Mouse (Mus musculus): ENCODE measurements at regions not wholly inside any gene's neighbourhood (a gene's known extent, or its start where the extent isn't known, plus 50 kb on each side); places are given as distances from the start of the nearest gene placed in this dataset.

DNA sequence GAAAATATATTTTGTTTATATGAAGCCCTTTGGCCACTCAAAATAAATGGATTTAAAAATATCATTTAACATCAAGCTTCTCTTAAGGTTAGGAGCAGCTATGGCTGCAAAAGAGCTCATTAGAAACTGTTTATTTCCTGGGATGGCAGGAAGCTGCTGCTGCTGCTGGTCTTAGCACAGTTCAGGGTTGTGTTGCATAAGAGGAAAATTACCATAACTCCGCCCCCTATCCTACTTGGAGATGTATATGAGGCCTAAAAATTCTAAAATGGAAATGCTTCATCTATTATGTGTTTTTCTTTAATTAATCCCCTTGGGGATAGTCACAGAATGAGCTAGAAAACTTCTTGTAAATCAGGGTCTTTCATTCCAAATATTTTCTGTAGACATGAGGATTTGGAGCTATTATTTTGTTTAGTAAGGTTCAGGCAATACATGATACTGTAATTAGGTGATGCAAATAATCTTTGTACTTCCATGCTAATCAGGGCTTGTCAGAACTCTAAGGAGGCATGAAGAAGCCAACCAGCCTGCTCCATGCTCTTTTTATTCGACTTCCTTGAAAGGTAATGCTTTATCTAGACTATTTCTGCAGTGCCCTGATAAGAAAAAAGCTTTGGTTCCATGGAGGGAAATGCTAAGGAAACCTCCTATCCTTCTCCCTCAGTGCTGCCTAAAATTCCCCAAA lies 85.6 kb upstream of the Abcb5 start:
- in situ Hi-C loops (cut with MboI; ENCODE audit: low sequenced_read_pairs in 2 of 2, unreplicated experiment in 2 of 2) = no loop called here
- Histone ChIP-seq H3K36me3 (ENCODE audit: control insufficient read depth, insufficient read depth, low read length, poor library complexity, severe bottlenecking) (no peaks in the 10 kb centered on the region), H3K4me3 (ENCODE audit: insufficient read depth in 1 of 2, low read depth in 1 of 2, low read length in 2 of 2, poor library complexity in 1 of 2, severe bottlenecking in 1 of 2) (no peak overlapping the region), H3K4me1 (ENCODE audit: control insufficient read depth in 2 of 2, insufficient read depth in 2 of 2, low read length in 2 of 2, poor library complexity in 1 of 2) (no peaks in the 10 kb centered on the region), H3K9ac (ENCODE audit: insufficient read depth, low read depth, low read length, poor library complexity, severe bottlenecking) (no peak overlapping the region), H3K9me3 (ENCODE audit: control insufficient read depth, insufficient read depth, low read depth, low read length) (no peaks in the 10 kb centered on the region), H3K27ac (ENCODE audit: insufficient read depth, low read depth, low read length, poor library complexity, severe bottlenecking) (no peak overlapping the region)
- no peak for TF ChIP-seq MAFK (IDR thresholded peaks at IDR 0.05; ENCODE audit: insufficient read depth, low read depth, low read length)
- no peak for TF ChIP-seq ZC3H11A (IDR thresholded peaks at IDR 0.05; ENCODE audit: borderline replicate concordance, low read depth, low read length)
- no peak for TF ChIP-seq ZNF384 (IDR thresholded peaks at IDR 0.05; ENCODE audit: low read depth, low read length)
- no peak for TF ChIP-seq HCFC1 (IDR thresholded peaks at IDR 0.05; ENCODE audit: borderline replicate concordance, insufficient read depth, low read length)
- no peak for TF ChIP-seq CHD2 (IDR thresholded peaks at IDR 0.05; ENCODE audit: low read depth, low read length)
- DNase-seq (ENCODE audit: low read depth, low spot score) = no peak

DNA sequence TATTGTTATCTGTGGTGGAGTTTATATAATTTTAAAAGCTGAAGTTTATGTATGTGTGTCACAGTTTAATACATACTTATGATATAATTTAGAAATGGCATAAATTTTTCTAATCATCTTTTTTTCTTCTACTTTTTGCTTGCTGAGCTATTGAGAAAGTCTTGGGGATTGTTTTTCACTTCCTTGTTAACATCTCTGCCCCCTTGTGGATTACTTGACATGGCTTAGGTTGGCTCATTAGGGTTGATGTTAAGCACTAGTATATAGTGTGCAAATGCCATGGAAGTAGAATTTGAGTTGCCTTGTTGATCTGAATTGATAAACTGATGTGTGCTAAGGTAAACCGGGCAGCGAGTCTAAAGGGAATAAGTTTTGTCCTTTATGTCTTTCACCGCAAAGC lies 72.1 kb upstream of the Abcb5 start:
- H3K9ac ChIP-seq (ENCODE audit: insufficient read depth, low read depth, low read length, poor library complexity, severe bottlenecking) = no peak overlapping the region
- in situ Hi-C loops (cut with MboI; ENCODE audit: low sequenced_read_pairs in 2 of 2, unreplicated experiment in 2 of 2) = no loop called here
- H3K4me3 ChIP-seq (ENCODE audit: insufficient read depth in 1 of 2, low read depth in 1 of 2, low read length in 2 of 2, poor library complexity in 1 of 2, severe bottlenecking in 1 of 2) = no peak overlapping the region
- TF ChIP-seq MAFK (IDR thresholded peaks at IDR 0.05; ENCODE audit: insufficient read depth, low read depth, low read length) = no peak
- TF ChIP-seq CHD2 (IDR thresholded peaks at IDR 0.05; ENCODE audit: low read depth, low read length) = no peak
- TF ChIP-seq ZNF384 (IDR thresholded peaks at IDR 0.05; ENCODE audit: low read depth, low read length) = no peak
- no peak for TF ChIP-seq HCFC1 (IDR thresholded peaks at IDR 0.05; ENCODE audit: borderline replicate concordance, insufficient read depth, low read length)
- no peak for TF ChIP-seq ZC3H11A (IDR thresholded peaks at IDR 0.05; ENCODE audit: borderline replicate concordance, low read depth, low read length)
- no peaks in the 10 kb centered on the region for H3K4me1 ChIP-seq (ENCODE audit: control insufficient read depth in 2 of 2, insufficient read depth in 2 of 2, low read length in 2 of 2, poor library complexity in 1 of 2)
- no peak for DNase-seq (ENCODE audit: low read depth, low spot score)
- no peaks in the 10 kb centered on the region for H3K36me3 ChIP-seq (ENCODE audit: control insufficient read depth, insufficient read depth, low read length, poor library complexity, severe bottlenecking)
- H3K9me3 ChIP-seq (ENCODE audit: control insufficient read depth, insufficient read depth, low read depth, low read length) = no peaks in the 10 kb centered on the region
- no peak overlapping the region for H3K27ac ChIP-seq (ENCODE audit: insufficient read depth, low read depth, low read length, poor library complexity, severe bottlenecking)

GRCm38 (mm10) chr12:119034828-119035227 lies 68.6 kb upstream of the Abcb5 start:
- Histone ChIP-seq H3K27ac (ENCODE audit: insufficient read depth, low read depth, low read length, poor library complexity, severe bottlenecking) (no peak overlapping the region), H3K36me3 (ENCODE audit: control insufficient read depth, insufficient read depth, low read length, poor library complexity, severe bottlenecking) (no peaks in the 10 kb centered on the region), H3K9me3 (ENCODE audit: control insufficient read depth, insufficient read depth, low read depth, low read length) (no peaks in the 10 kb centered on the region), H3K4me1 (ENCODE audit: control insufficient read depth in 2 of 2, insufficient read depth in 2 of 2, low read length in 2 of 2, poor library complexity in 1 of 2) (no peaks in the 10 kb centered on the region), H3K4me3 (ENCODE audit: insufficient read depth in 1 of 2, low read depth in 1 of 2, low read length in 2 of 2, poor library complexity in 1 of 2, severe bottlenecking in 1 of 2) (no peak overlapping the region), H3K9ac (ENCODE audit: insufficient read depth, low read depth, low read length, poor library complexity, severe bottlenecking) (no peak overlapping the region)
- TF ChIP-seq ZC3H11A (IDR thresholded peaks at IDR 0.05; ENCODE audit: borderline replicate concordance, low read depth, low read length) = no peak
- TF ChIP-seq HCFC1 (IDR thresholded peaks at IDR 0.05; ENCODE audit: borderline replicate concordance, insufficient read depth, low read length) = no peak
- TF ChIP-seq MAFK (IDR thresholded peaks at IDR 0.05; ENCODE audit: insufficient read depth, low read depth, low read length) = no peak
- no peak for TF ChIP-seq ZNF384 (IDR thresholded peaks at IDR 0.05; ENCODE audit: low read depth, low read length)
- no peak for TF ChIP-seq CHD2 (IDR thresholded peaks at IDR 0.05; ENCODE audit: low read depth, low read length)
- DNase-seq (ENCODE audit: low read depth, low spot score) = no peak
- in situ Hi-C loops (cut with MboI; ENCODE audit: low sequenced_read_pairs in 2 of 2, unreplicated experiment in 2 of 2) = no loop called here

DNA sequence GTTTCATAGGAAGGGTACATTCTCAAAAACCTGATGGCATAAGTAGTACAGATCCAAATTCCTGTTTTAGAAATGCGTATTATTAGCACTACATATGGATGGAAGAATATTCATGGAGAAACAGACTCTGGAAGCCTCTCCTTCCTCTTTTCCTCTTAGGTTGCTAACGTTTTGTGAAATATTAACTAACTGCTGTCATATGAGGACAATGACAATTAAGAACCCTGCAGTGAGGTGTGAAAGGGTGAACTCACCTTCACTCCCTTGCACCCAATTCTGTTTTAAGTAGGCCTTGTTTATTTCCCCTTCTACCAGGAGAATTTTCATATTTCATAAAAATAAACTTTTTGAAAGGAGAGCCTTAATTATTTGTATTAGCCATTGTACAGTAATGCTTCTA lies 62.5 kb upstream of the Abcb5 start:
- in situ Hi-C loops (cut with MboI; ENCODE audit: low sequenced_read_pairs in 2 of 2, unreplicated experiment in 2 of 2) = no loop called here
- TF ChIP-seq ZC3H11A (IDR thresholded peaks at IDR 0.05; ENCODE audit: borderline replicate concordance, low read depth, low read length) = no peak
- no peak for TF ChIP-seq CHD2 (IDR thresholded peaks at IDR 0.05; ENCODE audit: low read depth, low read length)
- no peak for TF ChIP-seq MAFK (IDR thresholded peaks at IDR 0.05; ENCODE audit: insufficient read depth, low read depth, low read length)
- Histone ChIP-seq H3K4me3 (ENCODE audit: insufficient read depth in 1 of 2, low read depth in 1 of 2, low read length in 2 of 2, poor library complexity in 1 of 2, severe bottlenecking in 1 of 2) (no peak overlapping the region), H3K36me3 (ENCODE audit: control insufficient read depth, insufficient read depth, low read length, poor library complexity, severe bottlenecking) (no peaks in the 10 kb centered on the region), H3K4me1 (ENCODE audit: control insufficient read depth in 2 of 2, insufficient read depth in 2 of 2, low read length in 2 of 2, poor library complexity in 1 of 2) (no peaks in the 10 kb centered on the region), H3K9ac (ENCODE audit: insufficient read depth, low read depth, low read length, poor library complexity, severe bottlenecking) (no peak overlapping the region), H3K9me3 (ENCODE audit: control insufficient read depth, insufficient read depth, low read depth, low read length) (no peaks in the 10 kb centered on the region), H3K27ac (ENCODE audit: insufficient read depth, low read depth, low read length, poor library complexity, severe bottlenecking) (no peak overlapping the region)
- DNase-seq (ENCODE audit: low read depth, low spot score) = no peak

GRCm38 (mm10) chr12:119028161-119028560 lies 61.9 kb upstream of the Abcb5 start:
- no peaks in the 10 kb centered on the region for H3K36me3 ChIP-seq (ENCODE audit: control insufficient read depth, insufficient read depth, low read length, poor library complexity, severe bottlenecking)
- H3K4me1 ChIP-seq (ENCODE audit: control insufficient read depth in 2 of 2, insufficient read depth in 2 of 2, low read length in 2 of 2, poor library complexity in 1 of 2) = no peaks in the 10 kb centered on the region
- no peak overlapping the region for H3K4me3 ChIP-seq (ENCODE audit: insufficient read depth in 1 of 2, low read depth in 1 of 2, low read length in 2 of 2, poor library complexity in 1 of 2, severe bottlenecking in 1 of 2)
- H3K9ac ChIP-seq (ENCODE audit: insufficient read depth, low read depth, low read length, poor library complexity, severe bottlenecking) = no peak overlapping the region
- no peak for DNase-seq (ENCODE audit: low read depth, low spot score)
- TF ChIP-seq MAFK (IDR thresholded peaks at IDR 0.05; ENCODE audit: insufficient read depth, low read depth, low read length) = no peak
- TF ChIP-seq CHD2 (IDR thresholded peaks at IDR 0.05; ENCODE audit: low read depth, low read length) = no peak
- no peak for TF ChIP-seq ZNF384 (IDR thresholded peaks at IDR 0.05; ENCODE audit: low read depth, low read length)
- TF ChIP-seq ZC3H11A (IDR thresholded peaks at IDR 0.05; ENCODE audit: borderline replicate concordance, low read depth, low read length) = no peak
- no peak overlapping the region for H3K27ac ChIP-seq (ENCODE audit: insufficient read depth, low read depth, low read length, poor library complexity, severe bottlenecking)
- H3K9me3 ChIP-seq (ENCODE audit: control insufficient read depth, insufficient read depth, low read depth, low read length) = no peaks in the 10 kb centered on the region
- in situ Hi-C loops (cut with MboI; ENCODE audit: low sequenced_read_pairs in 2 of 2, unreplicated experiment in 2 of 2) = no loop called here

Data from ES-E14 (cell line).